Mouse (Mus musculus) liver, adult 2 months (tissue): Measurements from ENCODE around the gene Hist3h2a.

ENCODE experiments used
- CTCF ChIP-seq: fragments of 200-500 bp; IDR thresholded peaks from 2 replicates; pipeline ENCODE4 v1.5.1; 2011; ENCODE audit warnings: low read depth, low read length, control low read depth
- POLR2A ChIP-seq: fragments of 200-500 bp; IDR thresholded peaks from 2 replicates; pipeline ENCODE4 v1.6.1; 2011; ENCODE audit warnings: low read length, control low read depth; ENCODE audit not compliant: insufficient read depth; ENCODE audit errors: extremely low read depth

- TF ChIP-seq POLR2A (no peak), CTCF (no peak)
These were observed 40.7 kb downstream of the Hist3h2a start for GRCm38 (mm10) chr11:58995061-58995806.
